Mouse (Mus musculus): Measurements from ENCODE around the gene Ggt1.

GRCm38 (mm10) chr10:75516038-75516723, 45.2 kb upstream of the Ggt1 start:
- TF ChIP-seq POLR2A (IDR thresholded peaks at IDR 0.05; ENCODE audit: borderline replicate concordance, extremely low read depth, low read depth, low read length): no peak
- no peak for TF ChIP-seq CTCF (IDR thresholded peaks at IDR 0.05; ENCODE audit: insufficient read depth, low read length)
